Mouse (Mus musculus): ENCODE data around the gene Tmem204.

DNA sequence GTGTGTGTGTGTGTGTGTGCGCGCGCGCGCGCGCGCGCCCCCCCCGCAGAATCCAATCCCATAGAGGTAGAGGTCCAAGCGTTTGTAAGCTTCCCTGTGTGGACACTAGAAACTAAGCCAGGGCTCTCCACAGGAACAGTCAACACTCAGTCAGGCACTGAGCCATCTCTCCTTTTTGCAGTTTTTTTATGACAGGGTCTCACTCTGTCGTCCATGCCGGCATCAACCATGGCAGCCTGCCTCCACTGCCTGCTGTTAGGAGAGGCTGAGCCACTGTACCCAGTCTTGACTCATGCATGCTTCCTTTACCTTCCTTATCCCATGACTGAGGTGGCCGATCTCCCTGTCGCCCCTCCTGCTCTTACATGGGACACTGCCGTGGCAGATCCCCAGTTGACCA is 24.4 kb upstream of the Tmem204 start:
- TF ChIP-seq POLR2A (IDR thresholded peaks at IDR 0.05; ENCODE audit: borderline replicate concordance, extremely low read depth, low read depth, low read length) (no peak), CTCF (IDR thresholded peaks at IDR 0.05; ENCODE audit: insufficient read depth, low read length) (no peak)
